Mouse (Mus musculus) hindbrain, postnatal 0 days (tissue): Measurements from ENCODE around the gene Txndc8. TPM values are rescaled to one million over a fixed set of nuclear protein-coding genes. Genes with fewer than 3 reads are reported as not detected.

Source experiments
- ATAC-seq: fragments of 200-750 bp; cut with Nextera tagmentation; 2 replicates; pipeline ENCODE4 v1.8.0; 2017; ENCODE audit warnings: mild to moderate bottlenecking, moderate TSS enrichment, moderate library complexity
- DNase-seq: peaks from one replicate; pipeline ENCODE4 v3.0.0-alpha.2; 2015; ENCODE audit warnings: low spot score
- H3K27ac ChIP-seq: fragments of 300-500 bp; sonication (generic); 2 replicates; pipeline ENCODE4 v1.5.1; 2014; ENCODE audit warnings: mild to moderate bottlenecking
- H3K27me3 ChIP-seq: fragments of 300-500 bp; sonication (generic); 2 replicates; pipeline ENCODE4 v1.6.1; 2014; ENCODE audit warnings: low read length, mixed read lengths; ENCODE audit not compliant: insufficient read depth
- H3K36me3 ChIP-seq: fragments of 300-500 bp; sonication (generic); 2 replicates; pipeline ENCODE4 v1.6.1; 2014; ENCODE audit warnings: low read length, mixed read lengths; ENCODE audit not compliant: insufficient read depth
- H3K4me1 ChIP-seq: fragments of 300-500 bp; sonication (generic); 2 replicates; pipeline ENCODE4 v1.6.1; 2014; ENCODE audit warnings: antibody characterized with exemption, low read length, mixed read lengths; ENCODE audit not compliant: insufficient read depth
- H3K4me2 ChIP-seq: fragments of 300-500 bp; sonication (generic); 2 replicates; pipeline ENCODE4 v1.6.1; 2014; ENCODE audit warnings: low read depth, mild to moderate bottlenecking, low read length, moderate library complexity, mixed read lengths
- H3K4me3 ChIP-seq: fragments of 300-500 bp; sonication (generic); 2 replicates; pipeline ENCODE4 v1.5.1; 2014; ENCODE audit warnings: low read length
- H3K9ac ChIP-seq: fragments of 300-500 bp; sonication (generic); replicated peaks from 2 replicates; pipeline ENCODE4 v1.6.1; 2014; ENCODE audit warnings: mild to moderate bottlenecking, low read length, moderate library complexity, mixed read lengths
- H3K9me3 ChIP-seq: fragments of 300-500 bp; sonication (generic); 2 replicates; pipeline ENCODE4 v1.6.1; 2016; ENCODE audit warnings: low read length, mixed read lengths
- CTCF ChIP-seq: IDR thresholded peaks from 2 replicates; pipeline ENCODE4 v1.5.1; 2016; ENCODE audit warnings: antibody characterized with exemption, control low read depth, low read depth
- WGBS: fragments of 180-500 bp; shearing (Covaris S2); extraction: QIAGEN DNeasy Blood & Tissue Kit; methylation state at CpG from one replicate; pipeline ENCODE4 v1.1.7; 2014; 5-methylcytosine and 5-hydroxymethylcytosine counted together
- polyA plus RNA-seq: library from polyadenylated mRNA; unstranded; fragments of >200 nt; fragmentation: Nextera tagmentation; extraction: Ambion mirVana; gene quantifications from 2 replicates; pipeline ENCODE4 v1.2.1, GENCODE M21; 2015
- total RNA-seq: library from RNA; depleted of rRNA; stranded (reverse); fragments of >200 nt; gene quantifications from 2 replicates; pipeline ENCODE4 v1.2.3, GENCODE M21; 2014; rRNA removed

Txndc8 gene
- total RNA-seq = not detected in 2 replicates
- polyA plus RNA-seq = not detected in 2 replicates

GRCm38 (mm10) chr4:58009024-58009423 lies at the start of gene Txndc8:
TSS of gene Txndc8 (minus strand) at chr4:58009124.
- 92% methylated on average over 5 of the region's 5 CpGs for WGBS
- no peak within 1 kb of the TSS for H3K27ac ChIP-seq
- H3K4me3 ChIP-seq = no peak within 1 kb of the TSS
- no peaks in the 10 kb centered on the region for H3K4me1 ChIP-seq
- ATAC-seq = no peak
- TF ChIP-seq CTCF = no peak
- no peaks in the 10 kb centered on the region for H3K9me3 ChIP-seq
- no peak within 1 kb of the TSS for H3K4me2 ChIP-seq
- no peaks in the 10 kb centered on the region for H3K36me3 ChIP-seq
- no peak within 1 kb of the TSS for H3K9ac ChIP-seq
- no peak for DNase-seq
- no peaks in the 10 kb centered on the region for H3K27me3 ChIP-seq

GRCm38 (mm10) chr4:58055653-58056052 lies 46.7 kb upstream of the Txndc8 start:
- no peak overlapping the region for H3K4me3 ChIP-seq
- no peak overlapping the region for H3K9ac ChIP-seq
- H3K9me3 ChIP-seq = no peaks in the 10 kb centered on the region
- no peak for TF ChIP-seq CTCF
- no peaks in the 10 kb centered on the region for H3K36me3 ChIP-seq
- ATAC-seq (no peak), DNase-seq (no peak)
- no peak overlapping the region for H3K4me2 ChIP-seq
- H3K27ac ChIP-seq = no peak overlapping the region
- no peaks in the 10 kb centered on the region for H3K4me1 ChIP-seq
- no peaks in the 10 kb centered on the region for H3K27me3 ChIP-seq

GRCm38 (mm10) chr4:58054441-58054840 lies 45.5 kb upstream of the Txndc8 start:
- H3K4me1 ChIP-seq = no peaks in the 10 kb centered on the region
- H3K36me3 ChIP-seq = no peaks in the 10 kb centered on the region
- no peak for TF ChIP-seq CTCF
- H3K27ac ChIP-seq = no peak overlapping the region
- 70% methylated on average over 5 of the region's 5 CpGs for WGBS
- no peak for ATAC-seq
- no peak overlapping the region for H3K4me2 ChIP-seq
- no peak for DNase-seq
- H3K9ac ChIP-seq = no peak overlapping the region
- no peak overlapping the region for H3K4me3 ChIP-seq
- H3K27me3 ChIP-seq = no peaks in the 10 kb centered on the region
- no peaks in the 10 kb centered on the region for H3K9me3 ChIP-seq

GRCm38 (mm10) chr4:58050746-58051145 lies 41.8 kb upstream of the Txndc8 start:
- DNase-seq = peak; percentile 24
- no peaks in the 10 kb centered on the region for H3K4me1 ChIP-seq
- H3K4me2 ChIP-seq = no peak overlapping the region
- H3K27me3 ChIP-seq = no peaks in the 10 kb centered on the region
- no peak for TF ChIP-seq CTCF
- H3K4me3 ChIP-seq = no peak overlapping the region
- peak overlapping the region; percentile 55 for H3K27ac ChIP-seq
- peak; percentile 63; the same call in 1 of the 2 replicates for ATAC-seq
- 65% methylated on average over 8 of the region's 8 CpGs for WGBS
- H3K36me3 ChIP-seq = no peaks in the 10 kb centered on the region
- H3K9me3 ChIP-seq = no peaks in the 10 kb centered on the region
- H3K9ac ChIP-seq = no peak overlapping the region

GRCm38 (mm10) chr4:58050276-58050675 lies 41.4 kb upstream of the Txndc8 start:
- no peak overlapping the region for H3K4me2 ChIP-seq
- no peaks in the 10 kb centered on the region for H3K4me1 ChIP-seq
- no peak overlapping the region for H3K9ac ChIP-seq
- 86% methylated on average over 8 of the region's 8 CpGs for WGBS
- DNase-seq (no peak), ATAC-seq (no peak)
- H3K27ac ChIP-seq = 0 out of 2 replicates have a peak overlapping the region, but pooled peaks have one; percentile 55
- no peak overlapping the region for H3K4me3 ChIP-seq
- H3K36me3 ChIP-seq = no peaks in the 10 kb centered on the region
- H3K9me3 ChIP-seq = no peaks in the 10 kb centered on the region
- no peak for TF ChIP-seq CTCF
- H3K27me3 ChIP-seq = no peaks in the 10 kb centered on the region

GRCm38 (mm10) chr4:58044833-58045232 lies 35.9 kb upstream of the Txndc8 start:
- TF ChIP-seq CTCF = no peak
- H3K9me3 ChIP-seq = no peaks in the 10 kb centered on the region
- H3K36me3 ChIP-seq = no peaks in the 10 kb centered on the region
- 93% methylated on average over 6 of the region's 6 CpGs for WGBS
- H3K4me3 ChIP-seq = no peak overlapping the region
- no peak overlapping the region for H3K4me2 ChIP-seq
- H3K9ac ChIP-seq = no peak overlapping the region
- H3K27ac ChIP-seq = no peak overlapping the region
- no peak for DNase-seq
- H3K4me1 ChIP-seq = no peaks in the 10 kb centered on the region
- H3K27me3 ChIP-seq = no peaks in the 10 kb centered on the region
- no peak for ATAC-seq

- H3K4me3 ChIP-seq = no peak overlapping the region
- no peak overlapping the region for H3K9ac ChIP-seq
- no peaks in the 10 kb centered on the region for H3K4me1 ChIP-seq
- H3K27ac ChIP-seq = no peak overlapping the region
- H3K9me3 ChIP-seq = no peaks in the 10 kb centered on the region
- ATAC-seq = no peak
- TF ChIP-seq CTCF = no peak
- no peak for DNase-seq
- WGBS = 95% methylated on average over 3 of the region's 3 CpGs
- H3K4me2 ChIP-seq = no peak overlapping the region
- no peaks in the 10 kb centered on the region for H3K27me3 ChIP-seq
- no peaks in the 10 kb centered on the region for H3K36me3 ChIP-seq
These were observed 35.4 kb upstream of the Txndc8 start for GRCm38 (mm10) chr4:58044356-58044755.
